Mouse (Mus musculus): ENCODE measurements around the gene Gm49510.

DNA sequence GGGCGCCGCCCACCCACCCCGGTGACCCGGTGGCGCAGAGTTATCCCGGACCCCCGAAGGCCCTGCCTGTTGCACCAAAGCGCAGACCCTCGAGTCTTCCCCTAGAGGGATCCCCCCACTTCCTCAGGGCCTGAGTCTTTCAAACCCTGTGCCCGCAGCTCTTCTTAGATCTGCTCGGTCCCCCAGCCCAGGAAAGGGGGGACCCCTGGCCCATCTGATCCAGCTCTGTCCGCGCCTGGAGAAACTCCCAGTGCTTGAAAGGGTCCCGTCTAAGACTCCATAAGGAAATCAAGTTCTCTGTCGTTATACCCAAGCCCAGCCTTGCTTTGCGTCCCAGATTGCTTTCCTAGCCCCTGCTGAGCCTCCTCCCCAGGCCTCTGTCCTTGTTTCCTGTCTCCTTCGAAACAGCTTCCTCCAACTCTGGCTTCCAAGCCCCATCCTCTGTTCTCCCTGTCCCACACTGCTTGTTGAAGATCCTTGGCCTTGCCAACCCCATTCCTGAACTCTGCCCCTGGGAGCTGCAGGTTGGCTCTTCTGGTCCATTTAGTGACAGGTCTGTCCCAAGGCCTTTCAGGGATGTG, 21.6 kb upstream of the Gm49510 start:
- TF ChIP-seq GATA1 (IDR thresholded peaks at IDR 0.05; ENCODE audit: borderline replicate concordance, low read length) (no peak), FLI1 (IDR thresholded peaks at IDR 0.05; ENCODE audit: low read length) (no peak)
